Mouse (Mus musculus) small intestine, adult 2 months (tissue): Measurements from ENCODE around the gene 1700012P22Rik.

Experiments used
- CTCF ChIP-seq: fragments of 200-500 bp; IDR thresholded peaks from 2 replicates; pipeline ENCODE4 v1.5.1; 2012; ENCODE audit warnings: low read depth, mild to moderate bottlenecking, control low read depth, inconsistent platforms, low read length, moderate library complexity, mixed read lengths; ENCODE audit not compliant: insufficient replicate concordance, insufficient read length; ENCODE audit errors: extremely low read depth
- POLR2A ChIP-seq: fragments of 200-500 bp; IDR thresholded peaks from 2 replicates; pipeline ENCODE4 v1.6.1; 2012; ENCODE audit warnings: low read depth, mild to moderate bottlenecking, control low read depth, inconsistent platforms, low read length, moderate library complexity

DNA sequence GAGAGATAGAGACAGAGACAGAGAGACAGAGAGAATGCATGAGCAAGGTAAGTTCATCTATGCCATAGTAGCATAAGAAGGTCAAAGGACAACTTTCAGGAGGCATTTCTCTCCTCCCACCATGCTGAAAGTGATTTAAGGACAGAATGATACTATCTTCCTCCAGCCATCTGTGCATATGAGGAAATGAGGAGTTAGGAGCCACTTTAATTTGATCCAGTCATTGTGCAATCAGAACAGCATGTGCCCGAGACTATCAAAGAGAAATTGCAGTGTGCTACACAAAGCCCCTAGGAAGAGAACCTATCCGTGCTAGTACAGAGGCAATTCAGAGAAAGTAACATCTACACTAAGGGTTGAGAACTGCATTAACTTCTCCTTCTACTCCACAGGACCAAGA is 10.0 kb upstream of the 1700012P22Rik start:
- no peak for TF ChIP-seq CTCF
- no peak for TF ChIP-seq POLR2A
